Mouse (Mus musculus) CH12.LX (cell line): ENCODE data around the gene Rab8b.

Experiments used
- MYC ChIP-seq: IDR thresholded peaks from 2 replicates; pipeline ENCODE4 v1.6.1; 2011; ENCODE audit warnings: low read depth, mild to moderate bottlenecking, improper control_type of control experiment, low read length
- TCF12 ChIP-seq: IDR thresholded peaks from 2 replicates; pipeline ENCODE4 v1.6.1; 2014; ENCODE audit warnings: low read depth, mild to moderate bottlenecking, inconsistent platforms, low read length, improper control_type of control experiment

DNA sequence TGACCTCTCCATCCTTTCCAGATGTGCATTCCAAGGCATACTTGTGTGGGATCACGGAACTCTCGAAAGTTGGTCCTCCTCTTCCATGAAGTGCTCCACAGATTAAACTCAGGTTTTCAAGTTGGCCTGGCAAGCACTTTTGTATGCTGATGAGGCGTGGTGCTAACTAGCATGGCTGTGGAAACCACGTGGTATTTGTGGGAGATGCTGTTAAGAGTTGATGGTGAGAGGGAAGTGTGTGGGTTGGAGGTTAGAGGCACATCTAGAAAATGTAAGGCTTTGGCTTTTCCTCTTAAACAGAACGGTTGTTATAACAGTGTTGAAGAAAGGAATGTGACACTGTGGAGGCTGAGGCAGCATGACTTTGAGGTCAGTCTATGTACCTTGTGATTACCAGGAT lies 98.5 kb downstream of the Rab8b start:
- TF ChIP-seq TCF12 (no peak), MYC (no peak)
